Mouse (Mus musculus): Measurements from ENCODE around the gene Aldh3b2. TPM values are rescaled to one million over a fixed set of nuclear protein-coding genes. Genes with fewer than 3 reads are reported as not detected.
A peak's percentile ranks its signal among the peaks of the same experiment; 100 is the strongest.

Gene Aldh3b2
- polyA plus RNA-seq, 1 experiment = 2.6 TPM

- WGBS = 73% methylated on average over 6 of the region's 6 CpGs
- H3K4me1 ChIP-seq (ENCODE audit: control insufficient read depth, insufficient read depth, low read length) = peaks cover 9% of the 10 kb centered on the region; the same call in 1 of the 2 replicates
- 0 out of 2 replicates have a peak overlapping the region, but pooled peaks have one; percentile 0 for H3K27ac ChIP-seq (ENCODE audit: insufficient read depth, low read depth, low read length)
- TF ChIP-seq CTCF (conservative IDR thresholded peaks at IDR 0.05; ENCODE audit: insufficient read depth, insufficient read length, low read depth, low read length) (no peak), POLR2A (IDR thresholded peaks at IDR 0.05; ENCODE audit: low read depth, low read length) (no peak)
- no peak overlapping the region for H3K4me3 ChIP-seq (ENCODE audit: insufficient read depth, low read depth, low read length)
- no peaks in the 10 kb centered on the region for H3K36me3 ChIP-seq (ENCODE audit: control insufficient read depth, insufficient read depth, low read length)
- no peak for DNase-seq
- no peaks in the 10 kb centered on the region for H3K27me3 ChIP-seq (replicated peaks; ENCODE audit: control insufficient read depth, insufficient read depth, low read length)
Measured at GRCm38 (mm10) chr19:3926685-3927084, 45.4 kb upstream of the Aldh3b2 start.

- Histone ChIP-seq H3K27me3 (replicated peaks; ENCODE audit: control insufficient read depth, insufficient read depth, low read length) (no peaks in the 10 kb centered on the region), H3K27ac (ENCODE audit: insufficient read depth, low read depth, low read length) (no peak overlapping the region), H3K4me3 (ENCODE audit: insufficient read depth, low read depth, low read length) (no peak overlapping the region), H3K36me3 (ENCODE audit: control insufficient read depth, insufficient read depth, low read length) (no peaks in the 10 kb centered on the region), H3K4me1 (ENCODE audit: control insufficient read depth, insufficient read depth, low read length) (peaks cover 9% of the 10 kb centered on the region; the same call in 1 of the 2 replicates)
- DNase-seq = no peak
- TF ChIP-seq POLR2A (IDR thresholded peaks at IDR 0.05; ENCODE audit: low read depth, low read length) (no peak), CTCF (conservative IDR thresholded peaks at IDR 0.05; ENCODE audit: insufficient read depth, insufficient read length, low read depth, low read length) (no peak)
- WGBS = 92% methylated on average over 4 of the region's 4 CpGs
Measured at GRCm38 (mm10) chr19:3927989-3928388, 44.1 kb upstream of the Aldh3b2 start.

DNA sequence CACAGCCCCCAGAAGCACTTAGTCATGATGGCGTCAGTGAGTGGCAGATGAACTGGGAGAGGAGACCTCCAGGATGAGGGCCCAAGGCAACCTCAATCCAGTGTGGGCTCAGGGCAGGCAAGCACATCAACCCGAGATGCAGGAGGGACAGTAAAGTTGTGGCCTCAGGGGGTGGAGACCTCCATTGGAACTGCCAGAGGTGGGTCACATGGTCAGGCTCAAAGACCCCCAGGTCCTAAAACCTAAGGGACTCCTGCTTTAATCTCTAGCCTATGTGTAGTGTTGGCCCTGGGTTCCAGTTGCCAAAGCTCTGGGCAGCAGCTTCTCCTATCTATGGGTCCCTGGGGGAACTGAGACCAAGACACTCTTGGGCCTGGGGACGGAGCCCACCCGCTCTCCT, 43.3 kb upstream of the Aldh3b2 start:
- H3K36me3 ChIP-seq (ENCODE audit: control insufficient read depth, insufficient read depth, low read length) = no peaks in the 10 kb centered on the region
- no peak overlapping the region for H3K4me3 ChIP-seq (ENCODE audit: insufficient read depth, low read depth, low read length)
- no peak for DNase-seq
- no peak overlapping the region for H3K27ac ChIP-seq (ENCODE audit: insufficient read depth, low read depth, low read length)
- no peak for TF ChIP-seq CTCF (conservative IDR thresholded peaks at IDR 0.05; ENCODE audit: insufficient read depth, insufficient read length, low read depth, low read length)
- no peak for TF ChIP-seq POLR2A (IDR thresholded peaks at IDR 0.05; ENCODE audit: low read depth, low read length)
- H3K4me1 ChIP-seq (ENCODE audit: control insufficient read depth, insufficient read depth, low read length) = peaks cover 9% of the 10 kb centered on the region; the same call in 1 of the 2 replicates
- 69% methylated on average over 4 of the region's 4 CpGs for WGBS
- H3K27me3 ChIP-seq (replicated peaks; ENCODE audit: control insufficient read depth, insufficient read depth, low read length) = no peaks in the 10 kb centered on the region

GRCm38 (mm10) chr19:3929211-3929941, 42.8 kb upstream of the Aldh3b2 start, which contains the start of gene Aldh3b1:
Aldh3b1 (minus strand) TSS chr19:3929808.
- peak; percentile 98 for DNase-seq
- WGBS = 15% methylated on average over 12 of the region's 12 CpGs
- peak within 1 kb of the TSS; percentile 17; the same call in 1 of the 2 replicates for H3K4me3 ChIP-seq (ENCODE audit: insufficient read depth, low read depth, low read length)
- no peak for TF ChIP-seq POLR2A (IDR thresholded peaks at IDR 0.05; ENCODE audit: low read depth, low read length)
- no peak for TF ChIP-seq CTCF (conservative IDR thresholded peaks at IDR 0.05; ENCODE audit: insufficient read depth, insufficient read length, low read depth, low read length)
- H3K27ac ChIP-seq (ENCODE audit: insufficient read depth, low read depth, low read length) = peak within 1 kb of the TSS; percentile 42
- no peaks in the 10 kb centered on the region for H3K36me3 ChIP-seq (ENCODE audit: control insufficient read depth, insufficient read depth, low read length)
- H3K4me1 ChIP-seq (ENCODE audit: control insufficient read depth, insufficient read depth, low read length) = peaks cover 9% of the 10 kb centered on the region; the same call in 1 of the 2 replicates
- H3K27me3 ChIP-seq (replicated peaks; ENCODE audit: control insufficient read depth, insufficient read depth, low read length) = no peaks in the 10 kb centered on the region

- H3K4me3 ChIP-seq (ENCODE audit: insufficient read depth, low read depth, low read length) = no peak overlapping the region
- DNase-seq = no peak
- no peaks in the 10 kb centered on the region for H3K27me3 ChIP-seq (replicated peaks; ENCODE audit: control insufficient read depth, insufficient read depth, low read length)
- H3K27ac ChIP-seq (ENCODE audit: insufficient read depth, low read depth, low read length) = peak overlapping the region; percentile 19
- no peaks in the 10 kb centered on the region for H3K36me3 ChIP-seq (ENCODE audit: control insufficient read depth, insufficient read depth, low read length)
- H3K4me1 ChIP-seq (ENCODE audit: control insufficient read depth, insufficient read depth, low read length) = peaks cover 9% of the 10 kb centered on the region; the same call in 1 of the 2 replicates
- 70% methylated on average over 21 of the region's 21 CpGs for WGBS
- TF ChIP-seq POLR2A (IDR thresholded peaks at IDR 0.05; ENCODE audit: low read depth, low read length) (no peak), CTCF (conservative IDR thresholded peaks at IDR 0.05; ENCODE audit: insufficient read depth, insufficient read length, low read depth, low read length) (no peak)
Measured at GRCm38 (mm10) chr19:3930262-3931057, 41.7 kb upstream of the Aldh3b2 start.

- no peak for DNase-seq
- no peak for TF ChIP-seq POLR2A (IDR thresholded peaks at IDR 0.05; ENCODE audit: low read depth, low read length)
- Histone ChIP-seq H3K27ac (ENCODE audit: insufficient read depth, low read depth, low read length) (no peak overlapping the region), H3K4me1 (ENCODE audit: control insufficient read depth, insufficient read depth, low read length) (peaks cover 12% of the 10 kb centered on the region; the same call in 1 of the 2 replicates), H3K36me3 (ENCODE audit: control insufficient read depth, insufficient read depth, low read length) (no peaks in the 10 kb centered on the region), H3K4me3 (ENCODE audit: insufficient read depth, low read depth, low read length) (no peak overlapping the region), H3K27me3 (replicated peaks; ENCODE audit: control insufficient read depth, insufficient read depth, low read length) (no peaks in the 10 kb centered on the region)
- 94% methylated on average over 9 of the region's 9 CpGs for WGBS
Measured at GRCm38 (mm10) chr19:3931716-3932115, 40.4 kb upstream of the Aldh3b2 start.

All from kidney, adult 2 months (tissue).